Mouse (Mus musculus): ENCODE measurements around the gene Gm28919.
"Not testable (repeated sequence)": the region's sequence is repeated elsewhere in the genome, so short reads cannot be mapped to it uniquely, and the experiment has no call there.

The Gm28919 gene

GRCm38 (mm10) chrY:6583246-6583645 is at the start of gene Gm28919:
Gm28919 (plus strand) TSS chrY:6583546.
- not testable (repeated sequence) for DNase-seq (ENCODE audit: low read depth)
